Mouse (Mus musculus) heart, postnatal 0 days (tissue): ENCODE results near the gene Eif1b. TPM values are rescaled to one million over a fixed set of nuclear protein-coding genes. Genes with fewer than 3 reads are reported as not detected.

ENCODE experiments used
- ATAC-seq: fragments of 200-750 bp; cut with Nextera tagmentation; 2 replicates; pipeline ENCODE4 v1.8.0; 2017; ENCODE audit warnings: low read depth, moderate number of reproducible peaks, moderate library complexity; ENCODE audit not compliant: insufficient read depth
- DNase-seq: peaks from one replicate; pipeline ENCODE4 v3.0.0-alpha.2; 2016; ENCODE audit warnings: low spot score
- H3K27ac ChIP-seq: fragments of 300-500 bp; sonication (generic); 2 replicates; pipeline ENCODE4 v1.5.1; 2014; ENCODE audit warnings: low read depth, mild to moderate bottlenecking
- H3K27me3 ChIP-seq: fragments of 300-500 bp; sonication (generic); 2 replicates; pipeline ENCODE4 v1.6.1; 2014; ENCODE audit warnings: low read length, mixed read lengths; ENCODE audit not compliant: control insufficient read depth, insufficient read depth
- H3K36me3 ChIP-seq: fragments of 300-500 bp; sonication (generic); replicated peaks from 2 replicates; pipeline ENCODE4 v1.6.1; 2014; ENCODE audit warnings: low read length, mixed read lengths; ENCODE audit not compliant: control insufficient read depth, insufficient read depth
- H3K4me1 ChIP-seq: fragments of 300-500 bp; sonication (generic); 2 replicates; pipeline ENCODE4 v1.6.1; 2014; ENCODE audit warnings: antibody characterized with exemption; ENCODE audit not compliant: control insufficient read depth, insufficient read depth
- H3K4me2 ChIP-seq: fragments of 300-500 bp; sonication (generic); 2 replicates; pipeline ENCODE4 v1.6.1; 2014; ENCODE audit warnings: low read depth, mild to moderate bottlenecking, low read length, moderate library complexity
- H3K4me3 ChIP-seq: fragments of 300-500 bp; sonication (generic); 2 replicates; pipeline ENCODE4 v1.5.1; 2014; ENCODE audit warnings: low read depth, low read length
- H3K9ac ChIP-seq: fragments of 300-500 bp; sonication (generic); replicated peaks from 2 replicates; pipeline ENCODE4 v1.6.1; 2014; ENCODE audit warnings: low read depth, low read length, mixed read lengths
- H3K9me3 ChIP-seq: fragments of 300-500 bp; sonication (generic); replicated peaks from 2 replicates; pipeline ENCODE4 v1.6.1; 2016; ENCODE audit warnings: low read length; ENCODE audit not compliant: control insufficient read depth
- CTCF ChIP-seq: IDR thresholded peaks from 2 replicates; pipeline ENCODE4 v1.5.1; 2016; ENCODE audit warnings: antibody characterized with exemption, control low read depth, low read depth
- EP300 ChIP-seq: IDR thresholded peaks from 2 replicates; pipeline ENCODE4 v1.6.1; 2016; ENCODE audit warnings: antibody characterized with exemption, low read depth
- WGBS: fragments of 180-500 bp; shearing (Covaris S2); extraction: QIAGEN DNeasy Blood & Tissue Kit; methylation state at CpG from one replicate; pipeline ENCODE4 v1.1.7; 2014; 5-methylcytosine and 5-hydroxymethylcytosine counted together
- polyA plus RNA-seq: library from polyadenylated mRNA; unstranded; fragments of >200 nt; fragmentation: Nextera tagmentation; extraction: Ambion mirVana; gene quantifications from 2 replicates; pipeline ENCODE4 v1.2.1, GENCODE M21; 2015
- total RNA-seq: library from RNA; depleted of rRNA; stranded (reverse); fragments of >200 nt; gene quantifications from 2 replicates; pipeline ENCODE4 v1.2.3, GENCODE M21; 2014; ENCODE audit warnings: low replicate concordance

Gene Eif1b
- total and polyA plus RNA-seq, 2 experiments from 2014 or later: 50.9 to 137 TPM

DNA sequence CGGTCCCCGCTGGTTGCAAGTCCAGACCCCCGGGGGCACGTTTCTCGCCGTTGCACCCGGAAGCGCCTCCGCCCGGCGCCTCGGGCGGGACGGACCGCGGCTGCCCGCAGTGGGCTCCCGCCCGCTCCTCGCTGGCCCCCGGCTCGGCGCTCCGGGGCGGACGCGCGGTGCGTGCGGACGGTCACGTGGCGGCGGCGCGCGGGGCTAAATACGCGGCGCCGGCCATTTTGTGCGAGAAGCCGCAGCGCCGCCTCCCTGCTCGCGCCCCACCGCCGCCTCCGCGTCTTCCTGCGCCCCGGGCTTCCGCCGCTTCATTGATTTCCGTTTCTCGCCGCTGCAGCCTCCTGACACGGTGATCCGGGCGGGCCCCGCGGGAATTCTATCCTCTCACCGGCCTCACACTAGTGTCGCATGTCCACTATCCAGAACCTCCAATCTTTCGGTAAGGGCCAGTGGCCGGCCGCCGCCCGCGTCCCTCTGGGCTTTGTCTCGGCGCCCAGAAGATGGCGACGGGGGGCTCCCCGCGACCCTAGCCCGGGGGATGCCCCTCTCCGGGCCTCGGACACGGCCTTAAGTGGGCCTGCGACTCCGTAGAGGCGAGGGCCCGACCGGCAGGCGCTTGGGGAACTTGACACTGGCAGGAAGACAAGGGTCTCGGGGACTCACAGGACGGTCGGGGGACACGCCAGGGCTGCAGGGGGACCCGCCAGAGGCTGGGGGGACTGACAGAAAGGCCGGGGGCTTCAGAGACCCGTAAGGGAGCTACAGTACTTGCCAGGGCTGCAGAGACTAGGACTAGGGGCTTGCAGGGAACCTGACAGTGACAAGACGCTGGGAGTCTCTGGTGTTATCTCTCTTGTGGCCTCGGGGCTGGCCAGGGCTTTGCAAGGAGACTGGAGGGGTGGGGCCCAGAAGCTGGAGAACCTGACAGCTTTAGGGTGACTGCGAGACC lies 644 bp downstream of the Eif1b start:
- 2% methylated on average over 72 of the region's 97 CpGs for WGBS
- H3K4me3 ChIP-seq: peak overlapping the region; percentile 84
- peak overlapping the region; percentile 89 for H3K27ac ChIP-seq
- peaks cover 27% of the 10 kb centered on the region for H3K36me3 ChIP-seq
- H3K9me3 ChIP-seq: no peaks in the 10 kb centered on the region
- DNase-seq (peak; percentile 70), ATAC-seq (peak; percentile 85)
- H3K4me1 ChIP-seq: 0 out of 2 replicates have a peak, but pooled peaks cover 4% of the 10 kb centered on the region
- H3K27me3 ChIP-seq: no peaks in the 10 kb centered on the region
- H3K9ac ChIP-seq: peak overlapping the region; percentile 95
- peak overlapping the region; percentile 94 for H3K4me2 ChIP-seq
- no peak for TF ChIP-seq EP300
- TF ChIP-seq CTCF: no peak

DNA sequence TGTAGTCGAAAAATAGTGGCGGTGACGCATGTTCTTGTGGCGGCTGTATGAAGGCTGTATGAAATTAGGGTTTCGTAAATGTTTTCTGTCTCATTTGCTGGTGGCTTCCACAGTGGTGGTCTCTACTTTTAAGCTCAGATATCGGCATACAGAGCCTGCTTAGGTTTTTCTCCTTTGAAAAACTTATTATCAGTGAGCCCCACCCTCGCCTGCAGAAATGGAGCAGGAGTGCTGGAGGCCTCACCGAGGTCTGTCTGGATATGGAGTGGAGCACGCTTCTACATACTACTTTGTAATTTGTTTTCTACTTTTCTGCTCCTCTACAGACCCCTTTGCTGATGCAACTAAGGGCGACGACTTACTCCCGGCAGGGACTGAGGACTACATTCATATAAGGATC lies 1.7 kb downstream of the Eif1b start:
- no peak for ATAC-seq
- TF ChIP-seq EP300 (no peak), CTCF (no peak)

DNA sequence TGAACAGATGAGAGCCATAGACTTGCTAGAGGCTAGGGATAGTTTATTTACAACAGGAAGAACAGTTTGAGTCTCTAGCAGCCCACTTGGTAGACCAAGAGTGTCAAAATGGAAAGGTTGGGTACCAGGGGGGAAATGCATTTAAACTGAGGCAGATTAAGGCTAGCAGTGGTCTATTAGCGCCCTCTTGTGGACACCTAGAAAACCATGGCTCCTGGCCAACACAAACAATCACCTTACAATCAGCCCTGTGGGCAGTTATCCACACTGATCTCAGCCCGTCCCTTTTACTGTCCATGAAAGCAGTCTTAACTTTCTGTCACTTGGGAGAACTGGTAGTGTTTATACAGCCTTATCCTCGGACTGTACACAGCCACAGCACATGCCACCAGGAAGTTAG lies 4.7 kb downstream of the Eif1b start:
- no peaks in the 10 kb centered on the region for H3K9me3 ChIP-seq
- H3K27me3 ChIP-seq: no peaks in the 10 kb centered on the region
- H3K4me3 ChIP-seq: no peak overlapping the region
- H3K9ac ChIP-seq: no peak overlapping the region
- TF ChIP-seq EP300 (no peak), CTCF (peak; percentile 82)
- 4% methylated on average over 3 of the region's 3 CpGs for WGBS
- peaks cover 27% of the 10 kb centered on the region for H3K36me3 ChIP-seq
- DNase-seq: peak; percentile 35
- no peak overlapping the region for H3K27ac ChIP-seq
- H3K4me1 ChIP-seq: 0 out of 2 replicates have a peak, but pooled peaks cover 4% of the 10 kb centered on the region
- ATAC-seq: peak; percentile 1; the same call in 1 of the 2 replicates
- H3K4me2 ChIP-seq: no peak overlapping the region

More for the DNA sequence above, 1.7 kb downstream of the Eif1b start:
- whole genome bisulfite sequencing: 73% methylated on average over 12 of the region's 12 CpGs
- H3K4me2 ChIP-seq: peak overlapping the region; percentile 94
- peaks cover 27% of the 10 kb centered on the region for H3K36me3 ChIP-seq
- H3K27ac ChIP-seq: no peak overlapping the region
- 0 out of 2 replicates have a peak, but pooled peaks cover 4% of the 10 kb centered on the region for H3K4me1 ChIP-seq
- H3K4me3 ChIP-seq: peak overlapping the region; percentile 84
- H3K27me3 ChIP-seq: no peaks in the 10 kb centered on the region
- no peak for DNase-seq
- H3K9me3 ChIP-seq: no peaks in the 10 kb centered on the region
- peak overlapping the region; percentile 95; the same call in 1 of the 2 replicates for H3K9ac ChIP-seq

DNA sequence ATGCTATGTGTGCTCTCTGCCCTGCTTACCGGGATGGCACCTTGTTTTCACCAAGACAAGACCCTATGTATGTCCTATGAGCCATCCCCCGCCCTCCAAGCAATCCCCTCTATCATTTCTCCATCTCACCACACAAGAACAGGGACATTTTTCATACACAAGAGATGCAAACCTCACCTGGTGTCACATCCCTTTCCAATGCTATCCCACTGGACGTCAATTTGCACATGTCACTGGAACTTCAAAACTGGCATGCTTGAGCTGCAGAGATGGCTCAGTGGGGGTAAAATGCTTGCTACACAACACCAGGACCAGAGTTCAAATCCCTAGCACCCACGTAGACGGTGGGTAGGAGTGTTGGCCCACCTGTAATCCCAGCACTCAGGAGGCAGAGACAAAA lies 6.0 kb downstream of the Eif1b start:
- 83% methylated on average over 5 of the region's 5 CpGs for WGBS
- ATAC-seq (no peak), DNase-seq (no peak)
- TF ChIP-seq EP300: no peak
- TF ChIP-seq CTCF: no peak
- Histone ChIP-seq H3K4me3 (no peak overlapping the region), H3K27ac (no peak overlapping the region), H3K9ac (no peak overlapping the region), H3K36me3 (peaks cover 27% of the 10 kb centered on the region), H3K27me3 (no peaks in the 10 kb centered on the region), H3K9me3 (no peaks in the 10 kb centered on the region), H3K4me2 (no peak overlapping the region), H3K4me1 (0 out of 2 replicates have a peak, but pooled peaks cover 4% of the 10 kb centered on the region)

DNA sequence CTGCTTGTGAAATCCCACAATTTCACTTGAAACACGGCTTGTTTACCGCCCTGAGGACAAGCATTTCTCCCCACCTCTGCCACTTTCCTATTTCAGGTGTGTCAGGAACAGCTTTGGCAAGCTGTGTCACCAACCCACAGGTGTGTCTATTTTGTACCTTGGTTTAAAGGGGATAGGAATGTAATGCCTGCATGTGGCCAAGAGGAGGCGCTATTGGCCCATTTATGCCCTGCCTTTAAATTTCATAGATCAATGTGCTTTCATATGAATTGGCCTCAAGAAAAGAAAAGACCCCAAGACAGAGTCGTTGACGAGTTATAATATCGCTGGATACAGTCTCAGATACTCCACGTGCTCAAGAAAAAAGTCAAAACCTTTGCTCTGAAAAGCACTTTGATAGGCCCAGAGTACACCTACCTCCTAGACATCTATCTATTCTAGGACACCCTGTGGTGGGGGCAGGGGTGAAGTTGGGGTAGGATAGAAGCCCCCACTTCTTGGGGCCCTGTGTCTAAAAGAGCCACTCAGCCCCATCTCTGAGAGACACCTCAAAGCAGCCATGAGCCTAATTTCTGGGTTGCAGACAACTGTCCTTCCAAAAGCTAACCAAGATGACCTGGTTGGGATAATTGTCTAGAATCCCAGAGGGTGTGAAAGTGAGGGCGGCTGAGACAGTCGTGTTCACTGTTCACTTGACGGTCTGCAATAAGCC lies 9.3 kb downstream of the Eif1b start:
- no peaks in the 10 kb centered on the region for H3K4me1 ChIP-seq
- DNase-seq (no peak), ATAC-seq (no peak)
- 31% methylated on average over 10 of the region's 10 CpGs for WGBS
- H3K9me3 ChIP-seq: peaks cover under 1% of the 10 kb centered on the region
- H3K27me3 ChIP-seq: no peaks in the 10 kb centered on the region
- H3K9ac ChIP-seq: no peak overlapping the region
- no peak overlapping the region for H3K4me3 ChIP-seq
- TF ChIP-seq EP300 (no peak), CTCF (peak; percentile 42)
- H3K27ac ChIP-seq: no peak overlapping the region
- H3K4me2 ChIP-seq: no peak overlapping the region
- H3K36me3 ChIP-seq: 0 out of 2 replicates have a peak, but pooled peaks cover 2% of the 10 kb centered on the region
